Mouse (Mus musculus) hindbrain, embryonic 16.5 days (tissue): ENCODE measurements around the gene Stt3a. TPM values are rescaled to one million over a fixed set of nuclear protein-coding genes. Genes with fewer than 3 reads are reported as not detected.

Source experiments
- ATAC-seq: fragments of 200-750 bp; cut with Nextera tagmentation; 2 replicates; pipeline ENCODE4 v1.8.0; 2017; ENCODE audit warnings: moderate TSS enrichment, moderate library complexity
- H3K27ac ChIP-seq: fragments of 300-500 bp; sonication (generic); 2 replicates; pipeline ENCODE4 v1.5.1; 2014; ENCODE audit warnings: low read depth, mild to moderate bottlenecking, control low read depth, low read length, moderate library complexity
- H3K27me3 ChIP-seq: fragments of 300-500 bp; sonication (generic); replicated peaks from 2 replicates; pipeline ENCODE4 v1.6.1; 2014; ENCODE audit warnings: low read length; ENCODE audit not compliant: control insufficient read depth, insufficient read depth
- H3K36me3 ChIP-seq: fragments of 300-500 bp; sonication (generic); 2 replicates; pipeline ENCODE4 v1.6.1; 2014; ENCODE audit warnings: mild to moderate bottlenecking, low read length, moderate library complexity, mixed read lengths; ENCODE audit not compliant: control insufficient read depth, insufficient read depth
- H3K4me1 ChIP-seq: fragments of 300-500 bp; sonication (generic); 2 replicates; pipeline ENCODE4 v1.6.1; 2014; ENCODE audit warnings: low read depth, low read length; ENCODE audit not compliant: control insufficient read depth, insufficient read depth
- H3K4me2 ChIP-seq: fragments of 300-500 bp; sonication (generic); 2 replicates; pipeline ENCODE4 v1.6.1; 2014; ENCODE audit warnings: mild to moderate bottlenecking, low read length, control low read depth, moderate library complexity
- H3K4me3 ChIP-seq: fragments of 300-500 bp; sonication (generic); 2 replicates; pipeline ENCODE4 v1.5.1; 2014; ENCODE audit warnings: mild to moderate bottlenecking, low read length, control low read depth, moderate library complexity
- H3K9ac ChIP-seq: fragments of 300-500 bp; sonication (generic); 2 replicates; pipeline ENCODE4 v1.6.1; 2014; ENCODE audit warnings: low read depth, mild to moderate bottlenecking, control low read depth, low read length, moderate library complexity
- H3K9me3 ChIP-seq: fragments of 300-500 bp; sonication (generic); 2 replicates; pipeline ENCODE4 v1.6.1; 2014; ENCODE audit warnings: mild to moderate bottlenecking, low read length, moderate library complexity; ENCODE audit not compliant: control insufficient read depth
- WGBS: fragments of 180-500 bp; shearing (Covaris S2); extraction: QIAGEN DNeasy Blood & Tissue Kit; methylation state at CpG from one replicate; pipeline ENCODE4 v1.1.7; 2014; 5-methylcytosine and 5-hydroxymethylcytosine counted together
- polyA plus RNA-seq: library from polyadenylated mRNA; unstranded; fragments of >200 nt; fragmentation: Nextera tagmentation; extraction: Ambion mirVana; gene quantifications from 2 replicates; pipeline ENCODE4 v1.2.1, GENCODE M21; 2015

Stt3a gene
- polyA plus RNA-seq, 1 experiment from 2014 or later = 86.5 TPM

DNA sequence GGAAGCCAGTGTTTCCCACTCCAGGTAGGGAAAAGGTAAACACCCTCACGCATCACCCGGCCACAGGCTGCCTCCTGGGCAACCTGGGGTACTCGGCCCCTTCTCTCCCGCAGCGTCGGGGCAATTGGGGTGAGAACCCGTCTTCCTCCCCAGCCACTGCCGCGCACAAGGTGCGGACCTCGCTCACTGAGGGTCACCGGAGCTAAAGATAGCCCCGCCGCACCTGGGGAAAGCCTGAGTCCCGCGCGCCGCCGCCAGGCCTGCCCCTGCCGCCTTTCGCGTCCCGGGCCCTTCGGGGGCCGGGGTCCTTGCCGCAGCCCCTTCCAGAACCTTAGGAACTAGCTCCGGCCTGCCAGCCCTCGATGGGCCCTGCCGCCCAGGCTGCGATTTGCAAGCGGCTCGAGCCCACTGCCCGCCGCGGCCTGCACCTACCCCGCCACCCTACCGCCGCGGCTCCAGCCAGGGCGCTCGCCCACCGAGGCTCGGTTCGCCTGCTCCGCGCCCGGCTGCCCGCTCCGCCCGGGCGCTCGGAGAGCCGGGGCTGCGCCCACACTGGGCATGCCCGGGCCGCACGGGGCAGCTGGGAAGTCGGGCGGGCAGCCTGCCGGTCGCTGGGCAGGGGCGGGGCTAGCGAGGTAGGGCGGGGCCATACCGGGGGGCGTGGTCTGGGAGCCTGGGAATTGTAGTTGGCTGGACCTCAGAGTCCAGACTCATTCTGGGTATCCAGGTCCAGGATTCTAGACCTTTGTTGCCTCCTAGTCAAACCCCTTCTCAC is 29.5 kb upstream of the Stt3a start, which contains the start of gene Ei24:
TSS of gene Ei24 (minus strand) at position 613 of the 775 bp plus-strand sequence.
- peak; percentile 99 for ATAC-seq
- Histone ChIP-seq H3K27me3 (no peaks in the 10 kb centered on the region), H3K4me2 (peak within 1 kb of the TSS; percentile 73), H3K4me3 (peak within 1 kb of the TSS; percentile 71), H3K4me1 (peaks cover 11% of the 10 kb centered on the region), H3K36me3 (0 out of 2 replicates have a peak, but pooled peaks cover 2% of the 10 kb centered on the region), H3K9me3 (no peaks in the 10 kb centered on the region), H3K9ac (peak within 1 kb of the TSS; percentile 86), H3K27ac (peak within 1 kb of the TSS; percentile 56)
- under 1% methylated on average over 60 of the region's 66 CpGs for WGBS

DNA sequence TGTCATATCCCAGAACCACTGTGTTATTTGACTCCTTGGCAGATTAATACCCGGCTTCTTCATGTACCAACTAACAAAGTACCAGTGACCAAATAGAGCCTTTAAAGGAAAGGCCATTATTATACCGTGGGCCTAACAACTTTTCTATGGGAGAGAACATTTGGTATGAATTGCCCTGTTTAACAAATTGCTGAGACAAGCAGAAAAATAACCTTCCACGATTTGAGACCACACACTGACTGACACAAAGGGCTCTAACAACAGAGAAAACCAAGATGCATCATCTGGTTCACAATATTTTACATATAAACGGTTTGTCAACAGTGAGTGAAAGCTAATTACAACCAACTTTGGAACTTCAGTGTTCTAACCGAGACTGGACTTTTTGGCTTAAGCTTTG is 28.7 kb upstream of the Stt3a start:
- no peaks in the 10 kb centered on the region for H3K27me3 ChIP-seq
- H3K27ac ChIP-seq = no peak overlapping the region
- no peak for ATAC-seq
- H3K9ac ChIP-seq = peak overlapping the region; percentile 86
- WGBS = 17% methylated on average over 5 of the region's 5 CpGs
- peak overlapping the region; percentile 71 for H3K4me3 ChIP-seq
- 0 out of 2 replicates have a peak, but pooled peaks cover 2% of the 10 kb centered on the region for H3K36me3 ChIP-seq
- H3K4me1 ChIP-seq = peaks cover 11% of the 10 kb centered on the region
- no peaks in the 10 kb centered on the region for H3K9me3 ChIP-seq
- H3K4me2 ChIP-seq = peak overlapping the region; percentile 73

DNA sequence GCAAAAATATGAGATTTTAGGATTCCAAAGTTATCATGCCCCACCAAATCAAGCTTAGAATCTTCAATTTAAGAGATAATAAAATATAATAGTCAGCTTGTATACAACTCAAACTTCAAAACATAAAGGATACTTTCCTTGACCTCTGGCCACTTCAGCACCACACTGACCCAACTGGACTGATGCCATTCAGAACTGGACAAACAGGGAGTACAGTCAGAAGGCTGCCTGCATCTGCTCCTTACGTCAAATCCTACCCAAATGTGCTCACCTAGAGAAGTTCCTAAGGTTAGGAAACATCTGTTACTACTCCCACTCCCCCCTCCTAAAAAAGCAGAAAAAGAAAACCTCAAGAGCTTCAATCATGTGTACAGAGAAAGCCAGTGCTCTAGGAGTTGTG is 28.1 kb upstream of the Stt3a start:
- 76% methylated on average over 1 of the region's 1 CpGs for WGBS
- ATAC-seq = no peak
- no peak overlapping the region for H3K27ac ChIP-seq
- no peaks in the 10 kb centered on the region for H3K27me3 ChIP-seq
- H3K9me3 ChIP-seq = no peaks in the 10 kb centered on the region
- no peak overlapping the region for H3K9ac ChIP-seq
- peaks cover 4% of the 10 kb centered on the region; the same call in 1 of the 2 replicates for H3K36me3 ChIP-seq
- peaks cover 11% of the 10 kb centered on the region for H3K4me1 ChIP-seq
- peak overlapping the region; percentile 73 for H3K4me2 ChIP-seq
- H3K4me3 ChIP-seq = no peak overlapping the region

DNA sequence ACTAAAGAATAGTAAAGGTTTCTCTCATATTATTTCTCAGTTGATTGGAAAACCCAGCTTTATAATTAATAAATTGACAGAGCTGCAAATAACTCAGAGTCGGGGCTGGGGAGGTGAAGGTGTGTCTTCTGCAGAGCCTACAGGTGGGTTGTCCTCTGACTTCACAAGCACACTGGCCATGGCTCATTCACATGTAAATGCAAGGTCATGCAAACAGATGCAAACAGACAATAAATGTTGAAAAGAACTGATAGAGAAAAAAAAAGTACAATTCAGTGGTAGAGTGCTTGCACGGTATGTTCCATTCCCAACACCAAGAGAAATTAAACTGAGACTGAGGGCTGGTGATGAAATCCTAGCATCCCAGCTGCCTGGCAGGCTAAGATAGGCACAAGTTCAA is 27.0 kb upstream of the Stt3a start:
- WGBS = 76% methylated on average over 2 of the region's 2 CpGs

DNA sequence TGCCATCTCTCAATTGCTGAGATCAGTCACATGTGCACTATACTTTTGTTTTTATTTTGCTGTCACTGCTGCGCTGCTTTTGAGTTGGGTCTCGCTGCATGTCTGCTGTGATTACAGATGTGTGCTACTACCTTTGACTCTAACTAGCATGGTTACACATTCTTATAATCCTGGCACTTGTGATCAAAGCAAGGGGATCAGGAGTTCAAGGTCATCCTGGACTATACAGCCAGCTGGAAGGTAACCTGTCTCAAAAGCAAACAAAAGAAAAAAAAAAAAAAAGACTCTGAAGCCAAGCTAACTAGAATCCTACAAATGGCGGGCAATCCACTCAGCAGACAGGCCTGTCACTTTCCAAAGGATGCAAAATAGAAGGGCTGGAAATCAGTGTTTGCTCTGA is 24.7 kb upstream of the Stt3a start:
- 97% methylated on average over 3 of the region's 3 CpGs for whole genome bisulfite sequencing
- Histone ChIP-seq H3K9ac (no peak overlapping the region), H3K27ac (no peak overlapping the region), H3K4me2 (no peak overlapping the region), H3K4me1 (peaks cover 11% of the 10 kb centered on the region), H3K36me3 (peaks cover 28% of the 10 kb centered on the region), H3K4me3 (no peak overlapping the region), H3K27me3 (no peaks in the 10 kb centered on the region), H3K9me3 (no peaks in the 10 kb centered on the region)
- ATAC-seq = no peak

More for the DNA sequence above, 27.0 kb upstream of the Stt3a start:
- H3K27ac ChIP-seq = no peak overlapping the region
- H3K9me3 ChIP-seq = no peaks in the 10 kb centered on the region
- no peak overlapping the region for H3K4me2 ChIP-seq
- no peak for ATAC-seq
- H3K36me3 ChIP-seq = peaks cover 12% of the 10 kb centered on the region
- no peak overlapping the region for H3K4me3 ChIP-seq
- no peak overlapping the region for H3K9ac ChIP-seq
- peaks cover 11% of the 10 kb centered on the region for H3K4me1 ChIP-seq
- no peaks in the 10 kb centered on the region for H3K27me3 ChIP-seq

DNA sequence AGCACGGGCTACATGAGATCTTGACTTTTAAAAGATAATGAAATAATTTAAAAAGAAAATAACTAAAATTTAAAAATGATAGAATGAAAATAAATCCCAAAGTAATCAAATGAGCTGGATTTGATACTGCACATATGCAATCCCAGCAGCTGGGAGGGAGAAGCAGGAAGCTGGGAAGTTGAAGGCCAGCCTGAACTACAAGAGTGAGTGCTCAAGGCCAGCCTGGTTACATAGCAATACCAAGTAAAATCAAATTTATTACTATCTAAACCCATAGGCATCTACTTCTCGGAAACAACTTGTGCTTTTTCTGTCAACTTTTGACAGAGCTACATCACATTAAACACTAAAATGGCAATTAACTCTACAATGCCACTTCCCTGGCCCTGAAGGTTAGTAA is 16.4 kb upstream of the Stt3a start:
- no peak overlapping the region for H3K4me3 ChIP-seq
- no peak overlapping the region for H3K27ac ChIP-seq
- no peaks in the 10 kb centered on the region for H3K9me3 ChIP-seq
- no peaks in the 10 kb centered on the region for H3K4me1 ChIP-seq
- H3K4me2 ChIP-seq = no peak overlapping the region
- peaks cover 48% of the 10 kb centered on the region for H3K36me3 ChIP-seq
- ATAC-seq = no peak
- 94% methylated on average over 2 of the region's 2 CpGs for WGBS
- no peaks in the 10 kb centered on the region for H3K27me3 ChIP-seq
- no peak overlapping the region for H3K9ac ChIP-seq

DNA sequence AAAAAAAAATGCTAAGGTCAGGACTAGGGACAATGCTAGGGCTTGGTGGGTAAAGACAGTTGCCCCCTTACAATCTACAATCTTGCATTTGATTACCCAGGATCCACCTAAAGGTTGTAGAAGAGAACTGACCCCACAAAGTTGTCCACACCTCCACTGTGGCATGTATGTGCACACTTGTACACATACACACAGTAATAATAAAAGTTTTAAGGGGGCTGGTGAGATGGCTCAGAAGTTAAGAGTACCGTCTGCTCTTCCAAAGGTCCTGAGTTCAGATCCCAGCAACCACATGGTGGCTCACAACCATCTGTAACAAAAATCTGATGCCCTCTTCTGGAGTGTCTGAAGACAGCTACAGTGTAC is 1.6 kb upstream of the Stt3a start:
- Histone ChIP-seq H3K27ac (no peak overlapping the region), H3K4me3 (no peak overlapping the region), H3K27me3 (no peaks in the 10 kb centered on the region), H3K9me3 (no peaks in the 10 kb centered on the region), H3K36me3 (no peaks in the 10 kb centered on the region), H3K9ac (no peak overlapping the region), H3K4me1 (peaks cover 16% of the 10 kb centered on the region), H3K4me2 (no peak overlapping the region; the same call in 1 of the 2 replicates)
- ATAC-seq = no peak
- WGBS = 85% methylated on average over 1 of the region's 1 CpGs

DNA sequence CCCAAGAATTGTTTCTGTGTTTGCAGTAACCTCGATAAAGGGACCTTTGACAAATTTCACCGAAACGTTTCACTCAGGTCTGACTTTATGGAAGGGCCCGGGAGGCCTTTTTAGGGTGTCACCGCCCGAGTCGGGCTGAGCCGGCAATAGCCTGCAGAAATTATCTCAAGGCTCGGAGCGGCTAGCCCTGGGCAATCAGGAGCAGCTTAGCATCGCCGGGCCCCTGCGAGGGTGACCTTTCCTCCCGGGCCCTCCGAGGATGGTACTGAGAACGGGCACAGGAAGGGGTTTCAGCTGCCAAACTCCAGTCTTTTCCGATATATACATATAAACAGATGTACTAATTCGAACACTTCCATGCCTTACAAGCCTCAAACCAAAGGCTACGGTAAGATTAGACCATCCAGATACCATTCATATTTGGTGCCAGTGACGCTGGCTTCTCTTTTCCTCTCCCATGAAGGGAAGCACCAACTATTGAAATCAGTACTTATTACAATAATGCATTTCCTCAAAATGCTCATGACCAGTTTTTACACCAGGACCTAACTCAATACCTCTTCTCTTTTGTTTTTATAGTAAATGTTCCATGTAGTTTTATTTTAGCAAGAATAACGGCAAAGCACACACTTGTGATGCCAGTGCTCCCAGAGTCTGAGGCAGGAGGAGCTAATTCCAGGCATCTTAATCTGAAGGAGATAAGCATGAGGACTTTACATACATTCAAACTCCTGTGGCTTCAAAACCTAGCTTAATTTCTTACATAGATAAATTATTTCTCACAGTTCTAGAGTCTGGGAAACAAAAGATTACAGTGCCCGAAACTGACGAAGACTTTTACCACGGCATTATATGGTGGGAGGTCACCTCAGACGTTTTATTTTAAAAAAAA is 923 bp upstream of the Stt3a start:
- Histone ChIP-seq H3K9me3 (no peaks in the 10 kb centered on the region), H3K4me3 (peak overlapping the region; percentile 73), H3K27ac (peak overlapping the region; percentile 87), H3K9ac (peak overlapping the region; percentile 84), H3K36me3 (no peaks in the 10 kb centered on the region), H3K4me1 (peaks cover 16% of the 10 kb centered on the region), H3K4me2 (peak overlapping the region; percentile 84), H3K27me3 (no peaks in the 10 kb centered on the region)
- 15% methylated on average over 25 of the region's 25 CpGs for WGBS
- peak; percentile 1 for ATAC-seq

DNA sequence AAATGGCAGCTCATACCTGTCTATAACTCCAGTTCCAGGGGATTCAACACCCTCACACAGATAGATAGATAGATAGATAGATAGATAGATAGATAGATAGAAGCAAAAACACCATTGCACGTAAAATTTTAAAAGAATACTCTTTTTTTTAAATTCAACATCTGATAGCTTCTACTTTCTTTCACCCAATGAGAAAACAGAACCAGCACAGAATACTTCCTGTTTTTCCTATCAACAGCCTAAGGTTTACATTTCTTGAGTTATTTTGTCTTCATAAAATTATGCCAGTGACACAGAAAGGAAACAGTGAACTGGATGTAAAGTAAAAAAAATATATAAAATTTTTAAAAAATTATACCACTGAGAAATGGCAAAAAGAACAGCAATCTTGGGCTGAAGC is 3.1 kb downstream of the Stt3a start:
- Histone ChIP-seq H3K27me3 (no peaks in the 10 kb centered on the region), H3K27ac (no peak overlapping the region), H3K4me3 (no peak overlapping the region), H3K4me1 (peaks cover 16% of the 10 kb centered on the region), H3K4me2 (no peak overlapping the region), H3K9ac (no peak overlapping the region), H3K36me3 (peaks cover 18% of the 10 kb centered on the region), H3K9me3 (no peaks in the 10 kb centered on the region)
- no peak for ATAC-seq
- 93% methylated on average over 1 of the region's 1 CpGs for WGBS
